Mouse (Mus musculus): Measurements from ENCODE around the gene Zfp663. TPM values are rescaled to one million over a fixed set of nuclear protein-coding genes. Genes with fewer than 3 reads are reported as not detected.
A peak's percentile ranks its signal among the peaks of the same experiment; 100 is the strongest.

Gene Zfp663
- polyA plus RNA-seq, 1 experiment from 2014 or later: 1.2 TPM

DNA sequence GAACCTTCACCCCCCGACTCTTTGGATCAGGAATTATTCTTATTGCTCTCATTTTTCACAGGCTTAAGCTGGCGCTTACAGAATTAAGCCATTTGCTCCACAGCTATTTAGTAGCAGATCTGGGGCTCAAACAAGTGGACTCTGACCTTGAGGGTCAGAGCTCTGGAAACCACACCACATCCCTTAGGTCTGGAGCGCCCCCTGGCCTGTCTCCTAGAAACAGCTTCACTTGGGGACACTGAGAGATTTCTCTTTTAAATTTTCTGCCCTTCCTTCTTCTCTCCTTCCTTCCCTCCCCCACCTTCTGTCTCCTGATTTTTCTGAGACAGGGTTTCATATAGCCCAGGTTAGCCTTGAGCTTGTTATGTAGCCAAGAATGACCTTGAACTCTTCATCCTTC is 31.3 kb downstream of the Zfp663 start:
- no peak overlapping the region for H3K9ac ChIP-seq (replicated peaks; ENCODE audit: low read depth)
- peak; percentile 66 for DNase-seq (ENCODE audit: low spot score)

DNA sequence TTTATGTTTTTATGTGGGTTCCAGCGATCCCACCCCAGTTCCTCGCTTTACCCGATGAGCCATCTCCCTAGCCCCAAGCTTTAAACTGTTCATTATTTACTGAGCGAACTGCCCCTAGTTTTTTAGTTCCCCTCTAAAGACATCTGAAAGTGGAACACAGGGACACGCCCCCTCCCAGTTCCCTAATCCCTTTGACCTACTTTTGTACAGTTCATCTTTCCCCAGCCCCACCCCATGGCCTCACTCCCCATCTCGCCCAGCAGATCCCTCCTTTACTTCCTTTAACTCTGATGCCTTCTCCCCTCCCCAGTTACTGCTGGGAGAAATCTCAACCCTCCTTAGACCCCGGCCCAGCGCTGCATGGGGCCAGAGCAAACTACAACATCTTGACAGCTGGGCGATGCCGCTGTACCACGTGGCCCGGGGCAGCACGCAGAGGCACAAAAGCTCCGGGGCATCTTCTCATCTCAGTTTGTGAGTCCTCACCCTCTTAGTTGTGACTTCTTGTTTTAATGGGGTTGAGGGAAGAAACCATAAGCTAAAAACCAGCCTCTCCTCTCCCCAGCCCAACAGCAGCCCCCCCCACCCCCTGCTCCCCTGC is 35.8 kb downstream of the Zfp663 start:
- ATAC-seq (no peak), DNase-seq (ENCODE audit: low spot score) (no peak)
- H3K27me3 ChIP-seq (replicated peaks; ENCODE audit: insufficient read depth, low read length): 0 out of 2 replicates have a peak, but pooled peaks cover 2% of the 10 kb centered on the region
- no peak overlapping the region for H3K9ac ChIP-seq (replicated peaks; ENCODE audit: low read depth)
- H3K9me3 ChIP-seq (ENCODE audit: low read length): no peaks in the 10 kb centered on the region
- H3K4me3 ChIP-seq (ENCODE audit: low read depth, low read length): no peak overlapping the region
- H3K36me3 ChIP-seq (ENCODE audit: insufficient read depth, low read length): no peaks in the 10 kb centered on the region
- 53% methylated on average over 14 of the region's 14 CpGs for WGBS
- no peaks in the 10 kb centered on the region for H3K4me1 ChIP-seq (ENCODE audit: insufficient read depth, low read depth, low read length)
- TF ChIP-seq CTCF (IDR thresholded peaks at IDR 0.05) (no peak), EP300 (IDR thresholded peaks at IDR 0.05) (no peak)
- no peak overlapping the region for H3K27ac ChIP-seq (ENCODE audit: low read length)
- H3K4me2 ChIP-seq (replicated peaks; ENCODE audit: low read depth, low read length): no peak overlapping the region

More for the DNA sequence above, 31.3 kb downstream of the Zfp663 start:
- H3K36me3 ChIP-seq (ENCODE audit: insufficient read depth, low read length): no peaks in the 10 kb centered on the region
- H3K4me3 ChIP-seq (ENCODE audit: low read depth, low read length): no peak overlapping the region
- H3K27ac ChIP-seq (ENCODE audit: low read length): no peak overlapping the region
- no peaks in the 10 kb centered on the region for H3K4me1 ChIP-seq (ENCODE audit: insufficient read depth, low read depth, low read length)
- no peak for ATAC-seq
- WGBS: 30% methylated on average over 3 of the region's 3 CpGs
- H3K4me2 ChIP-seq (replicated peaks; ENCODE audit: low read depth, low read length): no peak overlapping the region
- no peaks in the 10 kb centered on the region for H3K27me3 ChIP-seq (replicated peaks; ENCODE audit: insufficient read depth, low read length)
- H3K9me3 ChIP-seq (ENCODE audit: low read length): no peaks in the 10 kb centered on the region
- TF ChIP-seq EP300 (IDR thresholded peaks at IDR 0.05) (no peak), CTCF (IDR thresholded peaks at IDR 0.05) (peak; percentile 84)

GRCm38 (mm10) chr2:165329703-165330102 is 38.8 kb downstream of the Zfp663 start:
- ATAC-seq (no peak), DNase-seq (ENCODE audit: low spot score) (no peak)
- Histone ChIP-seq H3K4me1 (ENCODE audit: insufficient read depth, low read depth, low read length) (peaks cover 6% of the 10 kb centered on the region; the same call in 1 of the 2 replicates), H3K9ac (replicated peaks; ENCODE audit: low read depth) (no peak overlapping the region), H3K27ac (ENCODE audit: low read length) (no peak overlapping the region), H3K9me3 (ENCODE audit: low read length) (no peaks in the 10 kb centered on the region), H3K27me3 (replicated peaks; ENCODE audit: insufficient read depth, low read length) (0 out of 2 replicates have a peak, but pooled peaks cover 2% of the 10 kb centered on the region), H3K36me3 (ENCODE audit: insufficient read depth, low read length) (no peaks in the 10 kb centered on the region), H3K4me3 (ENCODE audit: low read depth, low read length) (no peak overlapping the region), H3K4me2 (replicated peaks; ENCODE audit: low read depth, low read length) (no peak overlapping the region)
- 12% methylated on average over 3 of the region's 3 CpGs for WGBS
- TF ChIP-seq CTCF (IDR thresholded peaks at IDR 0.05) (no peak), EP300 (IDR thresholded peaks at IDR 0.05) (no peak)

- Histone ChIP-seq H3K36me3 (ENCODE audit: insufficient read depth, low read length) (no peaks in the 10 kb centered on the region), H3K9me3 (ENCODE audit: low read length) (no peaks in the 10 kb centered on the region), H3K4me1 (ENCODE audit: insufficient read depth, low read depth, low read length) (peaks cover 14% of the 10 kb centered on the region; the same call in 1 of the 2 replicates), H3K4me2 (replicated peaks; ENCODE audit: low read depth, low read length) (no peak overlapping the region), H3K4me3 (ENCODE audit: low read depth, low read length) (no peak overlapping the region), H3K9ac (replicated peaks; ENCODE audit: low read depth) (no peak overlapping the region), H3K27ac (ENCODE audit: low read length) (no peak overlapping the region), H3K27me3 (replicated peaks; ENCODE audit: insufficient read depth, low read length) (0 out of 2 replicates have a peak, but pooled peaks cover 2% of the 10 kb centered on the region)
- ATAC-seq (no peak), DNase-seq (ENCODE audit: low spot score) (no peak)
- TF ChIP-seq CTCF (IDR thresholded peaks at IDR 0.05) (no peak), EP300 (IDR thresholded peaks at IDR 0.05) (no peak)
- 65% methylated on average over 5 of the region's 5 CpGs for WGBS
These were observed 39.8 kb downstream of the Zfp663 start for GRCm38 (mm10) chr2:165328746-165329145.

GRCm38 (mm10) chr2:165327386-165327785 is 41.1 kb downstream of the Zfp663 start:
- no peaks in the 10 kb centered on the region for H3K36me3 ChIP-seq (ENCODE audit: insufficient read depth, low read length)
- H3K9me3 ChIP-seq (ENCODE audit: low read length): no peaks in the 10 kb centered on the region
- H3K4me3 ChIP-seq (ENCODE audit: low read depth, low read length): no peak overlapping the region
- H3K27ac ChIP-seq (ENCODE audit: low read length): no peak overlapping the region
- no peak for TF ChIP-seq EP300 (IDR thresholded peaks at IDR 0.05)
- TF ChIP-seq CTCF (IDR thresholded peaks at IDR 0.05): no peak
- peaks cover 21% of the 10 kb centered on the region; the same call in 1 of the 2 replicates for H3K4me1 ChIP-seq (ENCODE audit: insufficient read depth, low read depth, low read length)
- DNase-seq (ENCODE audit: low spot score) (no peak), ATAC-seq (no peak)
- H3K27me3 ChIP-seq (replicated peaks; ENCODE audit: insufficient read depth, low read length): 0 out of 2 replicates have a peak, but pooled peaks cover 2% of the 10 kb centered on the region
- peak overlapping the region; percentile 87 for H3K4me2 ChIP-seq (replicated peaks; ENCODE audit: low read depth, low read length)
- H3K9ac ChIP-seq (replicated peaks; ENCODE audit: low read depth): no peak overlapping the region; the same call in 1 of the 2 replicates
- 49% methylated on average over 7 of the region's 7 CpGs for WGBS

GRCm38 (mm10) chr2:165326304-165327190 is 42.0 kb downstream of the Zfp663 start, which contains the start of gene Elmo2:
Elmo2 (minus strand) TSS chr2:165326479.
- TF ChIP-seq CTCF (IDR thresholded peaks at IDR 0.05) (no peak), EP300 (IDR thresholded peaks at IDR 0.05) (peak; percentile 58; the same call in 1 of the 2 replicates)
- H3K4me1 ChIP-seq (ENCODE audit: insufficient read depth, low read depth, low read length): peaks cover 29% of the 10 kb centered on the region; the same call in 1 of the 2 replicates
- peak within 1 kb of the TSS; percentile 86 for H3K27ac ChIP-seq (ENCODE audit: low read length)
- peak within 1 kb of the TSS; percentile 82 for H3K9ac ChIP-seq (replicated peaks; ENCODE audit: low read depth)
- ATAC-seq (peak; percentile 97), DNase-seq (ENCODE audit: low spot score) (peak; percentile 97)
- H3K36me3 ChIP-seq (ENCODE audit: insufficient read depth, low read length): no peaks in the 10 kb centered on the region
- H3K4me3 ChIP-seq (ENCODE audit: low read depth, low read length): peak within 1 kb of the TSS; percentile 85
- 0 out of 2 replicates have a peak, but pooled peaks cover 2% of the 10 kb centered on the region for H3K27me3 ChIP-seq (replicated peaks; ENCODE audit: insufficient read depth, low read length)
- 1% methylated on average over 40 of the region's 55 CpGs for WGBS
- H3K4me2 ChIP-seq (replicated peaks; ENCODE audit: low read depth, low read length): peak within 1 kb of the TSS; percentile 87
- H3K9me3 ChIP-seq (ENCODE audit: low read length): no peaks in the 10 kb centered on the region

All from lung, postnatal 0 days (tissue).